Comparison of ENCODE assay signal across 23 mouse cellular contexts in genomic region chr5:102050677-102051076, GRCm38 (mm10).
"Had no signal": no experiment of that assay in that cellular context is flagged by ENCODE, and none has a peak within 500 bp of the region (broad histone marks: within the 10 kb centered on the region; RNA-seq: fewer than 3 reads in every experiment).

No protein-coding gene starts in this region.

- H3K4me3 ChIP-seq: heart, adult 2 months; heart, embryonic 13.5 days; heart, embryonic 15.5 days; hindbrain, embryonic 13.5 days; hindbrain, embryonic 15.5 days; left cerebral cortex, adult 2 months; limb, embryonic 10.5 days; limb, embryonic 12.5 days; liver, embryonic 13.5 days had no signal

- H3K36me3 ChIP-seq: heart, embryonic 13.5 days; heart, embryonic 15.5 days; hindbrain, embryonic 13.5 days; hindbrain, embryonic 15.5 days; liver, embryonic 13.5 days had no signal

- DNase-seq: forebrain, postnatal 0 days; gastrocnemius, postnatal 14 days; gastrocnemius, postnatal 36 days; heart, adult 2 months; heart, postnatal 14 days; heart, postnatal 36 days; kidney, adult 11 months; kidney, adult 8-10 months; kidney, postnatal 25 days; layer of hippocampus, adult 9-11 months; liver; liver, embryonic 13.5 days had no signal

- H3K9me3 ChIP-seq: heart, embryonic 13.5 days; heart, embryonic 15.5 days; hindbrain, embryonic 13.5 days; hindbrain, embryonic 15.5 days; limb, embryonic 10.5 days; limb, embryonic 12.5 days; liver, embryonic 13.5 days had no signal

- H3K27me3 ChIP-seq: heart, embryonic 13.5 days; heart, embryonic 15.5 days; hindbrain, embryonic 13.5 days; hindbrain, embryonic 15.5 days; limb, embryonic 12.5 days; liver, embryonic 13.5 days had no signal

- ATAC-seq: forebrain, postnatal 0 days; hindbrain, postnatal 0 days; intestine, embryonic 16.5 days had no signal

- H3K27ac ChIP-seq: heart, adult 2 months; heart, embryonic 13.5 days; heart, embryonic 15.5 days; hindbrain, embryonic 13.5 days; hindbrain, embryonic 15.5 days; hindbrain, postnatal 0 days; left cerebral cortex, adult 2 months; limb, embryonic 10.5 days; limb, embryonic 12.5 days; liver, embryonic 13.5 days had no signal

- H3K9ac ChIP-seq: forebrain, postnatal 0 days; heart, embryonic 13.5 days; heart, embryonic 15.5 days; hindbrain, embryonic 13.5 days; hindbrain, embryonic 15.5 days; limb, embryonic 12.5 days; liver, embryonic 13.5 days had no signal

- H3K4me2 ChIP-seq: heart, embryonic 11.5 days; heart, embryonic 13.5 days; heart, embryonic 15.5 days; hindbrain, embryonic 13.5 days; hindbrain, embryonic 15.5 days; limb, embryonic 12.5 days; liver, embryonic 11.5 days; liver, embryonic 13.5 days had no signal
